Mouse (Mus musculus) kidney, adult 8-10 months (tissue): ENCODE results near the gene Sash1.

Source experiments
- DNase-seq, 2 experiments: peaks; one replicate each; pipeline ENCODE4 v3.0.0; 2022

Sash1 gene

GRCm38 (mm10) chr10:8787221-8787620, 98.6 kb downstream of the Sash1 start:
- DNase-seq, result peak in 1 of 2 experiments; percentile 30

- peak in 1 of 2 experiments; percentile 19 for DNase-seq
Measured at GRCm38 (mm10) chr10:8785451-8786145, 100.3 kb downstream of the Sash1 start.

- DNase-seq, result no peak
Measured at GRCm38 (mm10) chr10:8781876-8782372, 103.9 kb downstream of the Sash1 start.

- DNase-seq, result no peak
Measured at GRCm38 (mm10) chr10:8779842-8780241, 106.0 kb downstream of the Sash1 start.

GRCm38 (mm10) chr10:8778845-8779244, 107.0 kb downstream of the Sash1 start:
- DNase-seq, result no peak

- DNase-seq, result no peak
Measured at GRCm38 (mm10) chr10:8777552-8778253, 108.2 kb downstream of the Sash1 start.

- DNase-seq, result no peak
Measured at GRCm38 (mm10) chr10:8776791-8777190, 109.1 kb downstream of the Sash1 start.

GRCm38 (mm10) chr10:8775794-8776193, 110.1 kb downstream of the Sash1 start:
- no peak for DNase-seq

- DNase-seq, result peak; percentile 47 to 61
Measured at GRCm38 (mm10) chr10:8772464-8773209, 113.2 kb downstream of the Sash1 start.

- no peak for DNase-seq
Measured at GRCm38 (mm10) chr10:8770931-8771653, 114.8 kb downstream of the Sash1 start.

GRCm38 (mm10) chr10:8768654-8769053, 117.2 kb downstream of the Sash1 start:
- no peak for DNase-seq

- no peak for DNase-seq
Measured at GRCm38 (mm10) chr10:8767381-8767780, 118.5 kb downstream of the Sash1 start.

- no peak for DNase-seq
Measured at GRCm38 (mm10) chr10:8765922-8766522, 119.8 kb downstream of the Sash1 start.

- no peak for DNase-seq
Measured at GRCm38 (mm10) chr10:8762771-8763170, 123.1 kb downstream of the Sash1 start.

GRCm38 (mm10) chr10:8762209-8762701, 123.6 kb downstream of the Sash1 start:
- DNase-seq, result peak in 1 of 2 experiments; percentile 22

GRCm38 (mm10) chr10:8761656-8762055, 124.2 kb downstream of the Sash1 start:
- DNase-seq, result no peak

- DNase-seq, result no peak
Measured at GRCm38 (mm10) chr10:8760598-8760997, 125.3 kb downstream of the Sash1 start.

- no peak for DNase-seq
Measured at GRCm38 (mm10) chr10:8759228-8759627, 126.6 kb downstream of the Sash1 start.

GRCm38 (mm10) chr10:8757429-8757931, 128.4 kb downstream of the Sash1 start:
- no peak for DNase-seq

GRCm38 (mm10) chr10:8756604-8757354, 129.1 kb downstream of the Sash1 start:
- no peak for DNase-seq

- no peak for DNase-seq
Measured at GRCm38 (mm10) chr10:8753377-8753776, 132.5 kb downstream of the Sash1 start.
